Comparison of ENCODE assay signal across 9 mouse cellular contexts in genomic region chr9:30953287-30953686, GRCm38 (mm10). TPM values are rescaled to one million over a fixed set of nuclear protein-coding genes. Genes with fewer than 3 reads are reported as not detected.
DNase-seq lines count a peak whose midpoint lies in the region; ATAC-seq lines count a peak whose summit lies in the region.
"Had no signal": no experiment of that assay in that cellular context is flagged by ENCODE, and none has a peak within 500 bp of the region (broad histone marks: within the 10 kb centered on the region; RNA-seq: fewer than 3 reads in every experiment).

No protein-coding gene starts in this region.

- peak; percentile 12 for DNase-seq in kidney, adult 11 months
- peak; percentile 38 for DNase-seq in 416B (ENCODE audit: low read depth)
- DNase-seq in CD4-positive helper T cell, adult 2 months (ENCODE audit: low read depth, low spot score), result peak; percentile 14
- DNase-seq in right cerebral cortex, postnatal 4 days, result no peak

- H3K27ac ChIP-seq in kidney, embryonic 15.5 days, result no peak overlapping the region
- H3K27ac ChIP-seq: heart, embryonic 10.5 days had no signal

- H3K9me3 ChIP-seq in kidney, embryonic 15.5 days (replicated peaks), result no peaks in the 10 kb centered on the region
- H3K9me3 ChIP-seq: heart, embryonic 10.5 days; megakaryocyte, embryonic 14.5 days had no signal

- no peak overlapping the region for H3K4me2 ChIP-seq in kidney, embryonic 15.5 days

- no peaks in the 10 kb centered on the region for H3K4me1 ChIP-seq in kidney, embryonic 15.5 days

- no peaks in the 10 kb centered on the region for H3K27me3 ChIP-seq in kidney, embryonic 15.5 days

- ATAC-seq in kidney, embryonic 15.5 days (replicated peaks; ENCODE audit: low FRiP score), result no peak
- peak; percentile 44 to 54; a peak in 2 of 4 replicates for ATAC-seq in hematopoietic stem cell, adult 5-6 weeks (replicated peaks in 1 of 2; ENCODE audit: insufficient read depth in 1 of 2, low FRiP score in 2 of 2, low TSS enrichment in 1 of 2, low read depth in 1 of 2, poor library complexity in 2 of 2, severe bottlenecking in 2 of 2)
- ATAC-seq in erythroblast, adult 5-6 weeks (replicated peaks; ENCODE audit: low FRiP score, poor library complexity, severe bottlenecking), result no peak

- no peak overlapping the region for H3K9ac ChIP-seq in kidney, embryonic 15.5 days

- H3K4me3 ChIP-seq in kidney, embryonic 15.5 days (replicated peaks), result no peak overlapping the region
- H3K4me3 ChIP-seq: heart, embryonic 10.5 days; megakaryocyte, embryonic 14.5 days had no signal

- no peaks in the 10 kb centered on the region for H3K36me3 ChIP-seq in kidney, embryonic 15.5 days
- H3K36me3 ChIP-seq: heart, embryonic 10.5 days had no signal

- 52% methylated on average over 8 of the region's 8 CpGs for WGBS in kidney, embryonic 15.5 days

RNA-seq across cellular contexts. Expression of gene Adamts8, which starts 10.9 kb away (rescaled TPM):
- polyA plus RNA-seq in kidney, embryonic 15.5 days (2015; fragmentation: Nextera tagmentation; extraction: Ambion mirVana), result 0.58 and 1.8 TPM in 2 replicates
- total RNA-seq in hematopoietic stem cell, adult 5-6 weeks (2017), result not detected in 2 replicates
- total RNA-seq in erythroblast, adult 5-6 weeks (2015; ENCODE audit: low replicate concordance), result not detected in 2 replicates
- total RNA-seq in erythroblast, adult 5-6 weeks (2017; ENCODE audit: low replicate concordance), result not detected in 2 replicates

RNA-seq across cellular contexts. Expression of gene Adamts15, which starts 31.0 kb away (rescaled TPM):
- 6.8 and 8.0 TPM in 2 replicates for polyA plus RNA-seq in kidney, embryonic 15.5 days (2015; fragmentation: Nextera tagmentation; extraction: Ambion mirVana)
- total RNA-seq in hematopoietic stem cell, adult 5-6 weeks (2017), result 0.10 TPM in 1 of 2 replicates, not detected in the other
- 0.21 TPM in 1 of 2 replicates, not detected in the other for total RNA-seq in erythroblast, adult 5-6 weeks (2015; ENCODE audit: low replicate concordance)
- total RNA-seq in erythroblast, adult 5-6 weeks (2017; ENCODE audit: low replicate concordance), result not detected in 2 replicates

Comparison
In these comparisons a context has a peak if more than half of its experiments do, and no peak if none do; other contexts are left out.
1. ATAC-seq: peak in hematopoietic stem cell, adult 5-6 weeks (2 of 2); none in kidney, embryonic 15.5 days (single experiment) and erythroblast, adult 5-6 weeks (single experiment).